Mouse (Mus musculus) olfactory bulb, adult 2 months (tissue): ENCODE results near the gene Kcna7. TPM values are rescaled to one million over a fixed set of nuclear protein-coding genes. Genes with fewer than 3 reads are reported as not detected.

Source experiments
- H3K27ac ChIP-seq: fragments of 200-500 bp; 2 replicates; pipeline ENCODE4 v1.5.1; 2012; ENCODE audit warnings: low read depth, low read length; ENCODE audit not compliant: insufficient read depth
- H3K4me1 ChIP-seq: fragments of 200-500 bp; 2 replicates; pipeline ENCODE4 v1.6.1; 2012; ENCODE audit warnings: low read length; ENCODE audit not compliant: control insufficient read depth, insufficient read depth
- H3K4me3 ChIP-seq: fragments of 200-500 bp; 2 replicates; pipeline ENCODE4 v1.5.1; 2012; ENCODE audit warnings: mild to moderate bottlenecking, low read depth, low read length, moderate library complexity; ENCODE audit not compliant: insufficient read depth
- CTCF ChIP-seq: fragments of 200-500 bp; IDR thresholded peaks from 2 replicates; pipeline ENCODE4 v1.5.1; 2012; ENCODE audit warnings: low read depth, mild to moderate bottlenecking, low read length, moderate library complexity; ENCODE audit not compliant: insufficient read depth
- POLR2A ChIP-seq: fragments of 200-500 bp; IDR thresholded peaks from 2 replicates; pipeline ENCODE4 v1.6.1; 2012; ENCODE audit warnings: mild to moderate bottlenecking, low read depth, low read length, moderate library complexity; ENCODE audit not compliant: insufficient read depth
- whole genome bisulfite sequencing: fragments of 180-500 bp; shearing (Covaris S2); methylation state at CpG from one replicate; pipeline ENCODE4 v1.1.7; 2018; 5-methylcytosine and 5-hydroxymethylcytosine counted together
- polyA plus RNA-seq: library from polyadenylated mRNA; stranded (reverse); fragments of >200 nt; gene quantifications from 2 replicates; pipeline ENCODE4 v1.2.4, GENCODE M21; 2012; ENCODE audit warnings: low replicate concordance; ENCODE audit not compliant: missing spikeins, insufficient read depth, insufficient read length

The Kcna7 gene
- polyA plus RNA-seq, 1 experiment: not detected

DNA sequence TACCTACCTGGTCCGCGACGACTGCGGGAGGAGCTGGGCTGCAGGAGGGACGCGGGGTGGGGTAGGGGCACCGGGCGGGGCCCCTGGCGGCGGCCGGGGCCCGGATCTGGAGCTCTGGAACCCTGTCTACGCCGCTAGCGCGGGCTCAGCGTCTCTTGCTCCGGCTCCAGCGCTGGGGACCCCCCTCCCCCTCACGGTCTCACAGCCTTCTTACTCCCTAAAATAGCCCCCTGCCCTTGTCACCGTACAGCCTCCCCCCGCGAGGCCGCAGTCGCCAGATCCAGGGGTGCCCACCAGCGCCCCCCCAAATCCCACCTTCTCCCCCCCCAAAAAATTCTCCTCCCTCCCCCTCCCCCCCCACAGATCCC is 38.8 kb upstream of the Kcna7 start, which contains the start of gene Ppfia3:
Gene Ppfia3 (minus strand): TSS at position 368 of the 368 bp plus-strand sequence.
- TF ChIP-seq POLR2A (no peak), CTCF (no peak)
- H3K27ac ChIP-seq: peak within 1 kb of the TSS; percentile 63
- H3K4me3 ChIP-seq: peak within 1 kb of the TSS; percentile 75
- H3K4me1 ChIP-seq: peaks cover 33% of the 10 kb centered on the region
- WGBS: under 1% methylated on average over 24 of the region's 26 CpGs

DNA sequence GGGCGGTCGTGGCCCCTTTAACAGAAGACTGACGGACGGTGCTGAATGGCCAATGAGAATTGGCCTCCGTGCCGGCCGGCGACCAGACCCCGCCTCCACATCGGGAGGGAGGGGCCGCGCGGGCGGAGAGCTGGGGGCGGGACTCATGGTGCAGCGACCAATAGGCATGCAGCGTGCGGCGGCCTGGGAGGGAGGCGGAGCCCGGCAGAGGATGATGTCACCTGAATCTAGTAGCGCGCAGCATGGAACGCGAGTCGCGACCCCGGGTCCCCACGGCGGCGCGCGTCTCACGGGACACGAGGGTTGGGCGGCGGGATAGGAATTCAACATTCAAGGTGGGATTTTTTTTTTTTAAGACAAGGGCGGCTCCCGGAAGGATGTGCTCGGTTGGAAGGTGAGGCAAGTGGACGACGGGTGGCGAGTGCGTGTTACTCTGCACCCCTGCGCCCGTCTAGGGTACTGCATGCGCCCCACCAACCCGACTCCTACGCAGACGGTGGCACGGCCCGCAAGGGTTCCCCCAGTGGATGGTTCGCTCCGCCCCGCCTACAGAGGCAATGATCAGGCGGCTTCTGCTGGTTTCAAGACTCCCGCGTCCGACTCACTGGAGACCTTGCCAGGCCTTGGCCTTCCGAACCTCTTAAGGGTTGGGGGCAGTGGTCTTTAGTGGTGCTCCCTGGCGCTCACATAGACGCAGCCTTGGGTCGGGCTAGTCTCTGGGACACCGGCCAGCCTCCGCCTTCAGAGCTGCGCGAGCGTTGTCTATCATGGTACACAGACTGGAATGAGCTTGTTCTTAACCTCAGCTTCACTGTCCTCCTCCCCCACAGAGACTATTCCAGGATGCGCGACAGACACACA is 38.2 kb upstream of the Kcna7 start:
- WGBS: under 1% methylated on average over 69 of the region's 70 CpGs
- TF ChIP-seq CTCF: peak; percentile 93
- TF ChIP-seq POLR2A: no peak; the same call in none of the 2 replicates
- Histone ChIP-seq H3K27ac (peak overlapping the region; percentile 63), H3K4me1 (peaks cover 30% of the 10 kb centered on the region), H3K4me3 (peak overlapping the region; percentile 75)

DNA sequence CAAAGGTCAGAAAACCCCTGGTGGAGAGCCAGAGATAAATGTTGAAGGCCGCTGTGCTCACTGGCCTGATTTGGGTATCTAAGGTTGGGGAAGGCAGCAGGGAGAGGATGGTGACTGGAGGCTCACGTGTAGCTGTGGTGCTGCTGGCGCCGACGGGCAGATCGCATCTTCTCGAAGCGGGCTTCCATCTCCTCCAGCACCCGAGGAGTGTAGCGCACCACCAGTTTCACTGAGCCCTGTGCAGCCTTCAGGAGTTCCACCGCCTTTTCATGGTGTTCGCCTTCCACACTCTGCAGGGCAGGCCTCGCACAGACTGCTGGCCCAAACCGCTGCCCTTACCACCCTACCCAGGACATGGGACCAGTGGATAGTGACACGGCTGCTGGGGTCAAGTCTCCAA is 37.3 kb upstream of the Kcna7 start:
- H3K4me1 ChIP-seq: peaks cover 30% of the 10 kb centered on the region
- H3K27ac ChIP-seq: no peak overlapping the region
- peak overlapping the region; percentile 75 for H3K4me3 ChIP-seq
- TF ChIP-seq CTCF (no peak), POLR2A (no peak)
- WGBS: 80% methylated on average over 15 of the region's 15 CpGs

DNA sequence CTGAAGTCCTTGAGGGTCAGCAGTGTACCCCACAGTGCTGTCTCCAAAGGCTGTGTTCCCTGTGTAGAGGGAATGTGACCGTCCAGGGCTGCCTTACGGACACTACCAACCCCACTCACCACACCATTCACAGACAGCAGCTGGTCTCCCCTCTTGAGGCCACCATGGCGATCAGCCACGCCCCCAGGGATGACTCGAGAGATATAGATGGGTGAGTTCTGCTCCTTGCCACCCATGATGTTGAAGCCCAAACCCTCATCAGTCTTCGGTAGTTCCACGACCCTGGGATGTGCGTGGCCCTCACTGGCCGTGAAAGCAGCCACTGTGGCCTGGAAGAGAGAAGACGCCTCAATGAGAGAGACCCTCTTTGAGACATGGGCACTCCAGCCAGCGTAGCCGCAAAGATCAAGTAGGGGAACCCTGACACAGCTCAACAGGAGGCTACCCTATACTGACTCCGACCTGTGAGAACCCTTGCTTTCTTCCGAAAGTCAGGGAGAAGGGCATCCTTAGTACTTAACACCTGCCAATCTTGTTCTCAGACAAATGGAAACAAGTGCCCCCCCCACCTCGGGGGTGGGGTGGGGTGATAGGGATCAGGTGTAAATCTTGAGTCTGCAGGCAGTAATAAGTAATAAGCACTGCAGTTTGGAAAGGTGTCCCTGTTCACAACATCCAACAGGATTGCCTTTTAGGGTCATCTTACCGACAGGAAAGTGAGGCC is 36.3 kb upstream of the Kcna7 start:
- 76% methylated on average over 16 of the region's 16 CpGs for WGBS
- peaks cover 30% of the 10 kb centered on the region for H3K4me1 ChIP-seq
- TF ChIP-seq CTCF (no peak), POLR2A (no peak)
- no peak overlapping the region for H3K27ac ChIP-seq
- no peak overlapping the region for H3K4me3 ChIP-seq

DNA sequence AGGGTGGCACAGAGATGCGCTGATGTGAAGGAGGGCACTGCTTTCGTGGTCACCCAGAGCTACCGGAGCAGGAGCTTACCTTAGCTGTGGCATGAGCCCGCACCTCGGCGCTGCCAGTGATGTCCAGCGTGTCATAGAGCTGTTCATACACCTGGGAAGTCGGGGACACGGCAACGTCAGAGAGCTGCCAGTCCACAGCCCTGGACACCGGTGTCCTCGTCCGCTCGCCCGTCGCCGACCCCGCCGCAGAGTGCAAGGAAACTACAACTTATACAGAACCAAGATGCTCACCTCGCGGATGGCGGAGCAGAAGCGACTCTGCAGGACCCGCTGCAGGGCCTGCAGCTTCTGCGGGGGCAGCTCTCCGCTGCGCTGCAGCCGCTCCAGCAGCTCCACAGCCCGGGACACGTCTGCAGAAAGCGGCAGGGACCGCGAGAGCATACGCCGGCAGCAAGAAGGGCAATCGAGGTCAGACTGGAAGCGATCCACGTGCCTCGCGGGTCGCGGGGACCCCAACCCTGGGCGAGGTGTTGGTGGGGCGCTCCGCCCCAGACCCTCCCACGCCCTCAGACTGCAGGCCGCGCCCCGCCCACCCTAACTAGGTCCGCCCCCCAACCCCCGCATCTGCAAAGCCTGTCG is 35.5 kb upstream of the Kcna7 start:
- TF ChIP-seq POLR2A (no peak; the same call in 1 of the 2 replicates), CTCF (no peak)
- Histone ChIP-seq H3K4me1 (peaks cover 30% of the 10 kb centered on the region), H3K4me3 (peak overlapping the region; percentile 66), H3K27ac (no peak overlapping the region)
- WGBS: 7% methylated on average over 52 of the region's 52 CpGs

DNA sequence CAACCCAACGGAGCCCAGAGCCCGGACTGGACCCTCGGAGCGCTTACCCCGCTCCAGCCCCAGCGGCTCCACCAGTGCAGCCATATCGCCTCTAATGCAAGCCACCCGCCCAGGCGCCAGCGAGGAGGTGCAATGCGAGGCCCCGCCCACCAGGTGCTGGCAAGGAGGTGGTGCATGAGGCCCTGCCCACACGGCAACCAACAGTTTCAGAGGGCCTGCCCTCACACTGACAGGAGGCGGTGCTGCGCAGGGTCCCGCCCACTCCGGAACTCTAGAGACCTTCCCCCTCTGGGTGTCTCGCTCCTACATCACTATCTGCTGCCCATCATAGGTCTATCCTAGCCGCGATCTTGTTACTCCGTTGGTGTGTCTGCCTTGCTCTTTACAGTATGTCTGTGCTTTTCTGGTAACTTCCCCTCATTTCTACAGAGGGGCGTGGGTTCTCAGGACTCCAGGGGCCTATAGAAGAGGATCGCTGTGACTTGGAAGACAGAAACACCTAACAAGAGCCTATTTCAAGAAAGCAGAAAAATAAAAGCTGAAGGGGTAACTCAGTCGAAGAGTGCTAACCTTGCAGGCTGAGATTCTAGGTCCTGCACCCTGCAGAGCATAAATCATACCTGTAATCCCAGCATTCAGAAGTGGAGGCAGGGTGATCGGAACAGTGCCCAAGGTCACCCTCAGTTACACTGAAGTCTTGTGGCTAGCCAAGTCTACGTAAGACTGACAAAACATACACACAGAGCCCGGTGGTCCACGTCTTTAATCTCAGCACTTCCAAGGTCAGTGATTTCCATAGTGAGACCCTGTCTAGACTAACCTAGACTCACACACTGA is 34.8 kb upstream of the Kcna7 start, which contains the start of gene Lin7b:
Gene Lin7b (minus strand): TSS at position 109 of the 837 bp plus-strand sequence.
- WGBS: 11% methylated on average over 28 of the region's 28 CpGs
- no peak within 1 kb of the TSS for H3K27ac ChIP-seq
- H3K4me3 ChIP-seq: peak within 1 kb of the TSS; percentile 66
- peaks cover 29% of the 10 kb centered on the region for H3K4me1 ChIP-seq
- TF ChIP-seq CTCF (no peak), POLR2A (no peak)

DNA sequence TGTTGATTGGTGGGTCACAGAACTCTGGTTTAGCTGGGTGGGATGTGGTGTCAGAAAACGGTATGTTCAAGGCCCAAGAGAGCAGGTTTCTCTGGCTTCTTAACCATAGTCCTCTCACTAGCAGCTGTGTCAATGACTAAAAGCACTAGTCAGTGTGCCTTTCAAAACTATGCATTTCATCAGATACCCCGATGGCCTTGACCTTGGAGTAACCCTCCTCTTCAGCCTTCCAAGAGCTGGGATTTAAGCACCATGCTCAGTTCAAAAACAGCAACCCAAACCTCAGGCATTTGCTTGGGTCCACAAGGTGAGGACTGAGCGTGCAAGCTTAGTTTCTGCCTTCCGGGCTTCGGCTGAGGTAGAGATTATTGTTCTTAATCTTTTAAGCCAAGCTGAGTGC is 33.1 kb upstream of the Kcna7 start:
- Histone ChIP-seq H3K4me3 (no peak overlapping the region), H3K4me1 (peaks cover 25% of the 10 kb centered on the region), H3K27ac (no peak overlapping the region)
- WGBS: 87% methylated on average over 5 of the region's 5 CpGs
- TF ChIP-seq CTCF (no peak), POLR2A (no peak)

DNA sequence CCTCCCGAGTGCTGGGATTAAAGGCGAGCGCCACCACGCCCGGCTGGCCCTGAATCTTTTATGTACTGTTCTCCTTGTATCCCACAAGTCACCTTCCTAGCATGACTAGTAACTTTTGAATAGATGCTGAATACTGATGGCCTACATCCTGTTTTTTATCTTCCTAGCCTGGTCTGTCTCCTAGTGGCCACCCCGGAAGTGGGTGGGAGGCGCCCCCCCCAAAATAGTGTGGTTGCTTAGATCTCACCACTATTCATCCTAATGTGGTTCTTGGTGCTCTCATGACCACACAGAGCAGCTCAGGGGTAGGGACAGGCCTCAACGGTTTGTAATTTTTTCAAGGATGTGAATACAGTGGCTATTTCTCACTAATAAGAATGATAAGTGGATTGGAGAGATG is 30.8 kb upstream of the Kcna7 start:
- Histone ChIP-seq H3K27ac (no peak overlapping the region), H3K4me1 (peaks cover 10% of the 10 kb centered on the region), H3K4me3 (no peak overlapping the region)
- TF ChIP-seq POLR2A (no peak), CTCF (no peak)
- WGBS: 93% methylated on average over 8 of the region's 8 CpGs
